Mouse (Mus musculus): Measurements from ENCODE around the gene Arpp19.

Gene Arpp19

GRCm38 (mm10) chr9:75098937-75099336 lies 61.5 kb downstream of the Arpp19 start:
- in situ Hi-C loops (cut with MboI) = no loop called here

GRCm38 (mm10) chr9:75100157-75100781 lies 62.9 kb downstream of the Arpp19 start:
- in situ Hi-C loops (cut with MboI) = no loop called here

GRCm38 (mm10) chr9:75102131-75102530 lies 64.7 kb downstream of the Arpp19 start:
- in situ Hi-C loops (cut with MboI) = no loop called here

Measured in mature B cell (primary cell).